In the genomic region with DNA sequence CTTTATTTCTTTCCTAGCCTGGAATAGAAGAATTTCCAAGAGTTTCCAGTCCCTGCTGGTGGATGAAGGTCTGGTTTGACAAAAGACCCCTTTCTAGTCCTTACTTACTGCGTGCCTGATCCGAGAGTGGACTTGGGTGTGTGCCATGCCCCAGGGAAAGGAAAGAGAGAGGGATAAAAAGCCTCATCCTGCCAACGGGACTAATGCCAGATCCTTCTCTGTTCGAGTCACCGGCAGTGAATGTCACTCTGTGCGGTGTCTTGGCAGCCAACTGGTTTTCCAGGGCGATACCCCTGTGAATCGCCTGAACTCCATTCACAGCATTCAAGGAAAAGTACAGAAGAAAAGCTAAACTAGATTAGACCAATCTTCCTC, we compare ENCODE assay signal across 7 mouse cellular contexts. TPM values are rescaled to one million over a fixed set of nuclear protein-coding genes. Genes with fewer than 3 reads are reported as not detected.
A peak's percentile ranks its signal among the peaks of the same experiment; 100 is the strongest.
DNase-seq lines count a peak whose midpoint lies in the region; ATAC-seq and TF ChIP-seq lines count a peak whose summit lies in the region.

No protein-coding gene starts in this region.

- peak; percentile 55 for DNase-seq in adrenal gland, adult 8-10 months
- DNase-seq in cerebellum, adult 18-20 months, result peak; percentile 80
- peak; percentile 45 for DNase-seq in gonadal fat pad, adult 2 months (ENCODE audit: low read depth)
- no peak for DNase-seq in limb, embryonic 10.5 days (ENCODE audit: low spot score)
- peak; percentile 28 for DNase-seq in retina, embryonic 14.5 days (ENCODE audit: low spot score)
- no peak for DNase-seq in thymus, postnatal 36 days

- no peak for TF ChIP-seq CTCF in intestine, postnatal 0 days (IDR thresholded peaks at IDR 0.05; ENCODE audit: low read depth)

- H3K27me3 ChIP-seq in intestine, postnatal 0 days (replicated peaks; ENCODE audit: control insufficient read depth, insufficient read depth, low read length), result no peaks in the 10 kb centered on the region; the same call in 1 of the 2 replicates
- H3K27me3 ChIP-seq in limb, embryonic 10.5 days (ENCODE audit: low read depth, poor library complexity, severe bottlenecking), result peaks cover 13% of the 10 kb centered on the region; the same call in 1 of the 2 replicates

- no peaks in the 10 kb centered on the region for H3K4me1 ChIP-seq in intestine, postnatal 0 days (replicated peaks; ENCODE audit: control insufficient read depth, insufficient read depth, low read length)
- peaks cover 12% of the 10 kb centered on the region for H3K4me1 ChIP-seq in limb, embryonic 10.5 days

- no peak for ATAC-seq in intestine, postnatal 0 days

- WGBS in intestine, postnatal 0 days, result 45% methylated on average over 8 of the region's 8 CpGs
- 68% methylated on average over 8 of the region's 8 CpGs for WGBS in limb, embryonic 10.5 days

- peak overlapping the region; percentile 32 for H3K4me2 ChIP-seq in intestine, postnatal 0 days (replicated peaks; ENCODE audit: low read depth)

- no peak overlapping the region for H3K4me3 ChIP-seq in intestine, postnatal 0 days (ENCODE audit: low read depth, low read length)
- H3K4me3 ChIP-seq in limb, embryonic 10.5 days, result no peak overlapping the region

- no peaks in the 10 kb centered on the region for H3K36me3 ChIP-seq in intestine, postnatal 0 days (ENCODE audit: control insufficient read depth, insufficient read depth)
- H3K36me3 ChIP-seq in limb, embryonic 10.5 days, result no peaks in the 10 kb centered on the region

- H3K9me3 ChIP-seq in intestine, postnatal 0 days (ENCODE audit: control insufficient read depth), result no peaks in the 10 kb centered on the region
- H3K9me3 ChIP-seq in limb, embryonic 10.5 days (replicated peaks), result no peaks in the 10 kb centered on the region

- no peak overlapping the region for H3K27ac ChIP-seq in intestine, postnatal 0 days (ENCODE audit: low read depth, low read length)
- H3K27ac ChIP-seq in limb, embryonic 10.5 days, result 0 out of 2 replicates have a peak overlapping the region, but pooled peaks have one; percentile 63

- H3K9ac ChIP-seq in intestine, postnatal 0 days (ENCODE audit: low read depth, low read length), result no peak overlapping the region

RNA-seq across cellular contexts. Expression of a gene that starts 19.7 kb away (rescaled TPM):
- 1 to 10 TPM; 1.5 to 4.0 (median 2.8) TPM for total RNA-seq in adrenal gland, adult 8-10 months (2022)
- polyA plus RNA-seq in gonadal fat pad, adult 2 months (2012; rRNA removed), result 4.5 and 4.7 TPM in 2 replicates
- 0.64 and 1.0 TPM in 2 replicates for polyA plus RNA-seq in intestine, postnatal 0 days (2015; fragmentation: Nextera tagmentation; extraction: Ambion mirVana)
- polyA plus RNA-seq in limb, embryonic 10.5 days (2016; fragmentation: Nextera tagmentation; extraction: Ambion mirVana), result 1.8 TPM in 2 replicates

Comparison
In these comparisons a context has a peak if more than half of its experiments do, and no peak if none do; other contexts are left out.
1. DNase-seq: peak in adrenal gland, adult 8-10 months (single experiment), cerebellum, adult 18-20 months (2 of 2), gonadal fat pad, adult 2 months (single experiment) and retina, embryonic 14.5 days (single experiment); none in limb, embryonic 10.5 days (single experiment) and thymus, postnatal 36 days (0 of 2).